Comparison of ENCODE assay signal across 16 mouse cellular contexts in genomic region chr13:53553192-53553875, GRCm38 (mm10).
DNase-seq lines count a peak whose midpoint lies in the region; ATAC-seq and TF ChIP-seq lines count a peak whose summit lies in the region.
"Had no signal": no experiment of that assay in that cellular context is flagged by ENCODE, and none has a peak within 500 bp of the region (broad histone marks: within the 10 kb centered on the region; RNA-seq: fewer than 3 reads in every experiment).

No protein-coding gene starts in this region.

- 75% methylated on average over 13 of the region's 13 CpGs for WGBS in hindbrain, embryonic 10.5 days
- WGBS in hindbrain, embryonic 12.5 days, result 74% methylated on average over 13 of the region's 13 CpGs
- 55% methylated on average over 13 of the region's 13 CpGs for WGBS in embryonic facial prominence, embryonic 12.5 days
- 56% methylated on average over 13 of the region's 13 CpGs for WGBS in midbrain, embryonic 13.5 days
- WGBS in heart, adult 2 months, result 62% methylated on average over 13 of the region's 13 CpGs

- no peak for TF ChIP-seq CTCF in heart, adult 2 months (IDR thresholded peaks at IDR 0.05)

- H3K36me3 ChIP-seq in hindbrain, embryonic 10.5 days, result no peaks in the 10 kb centered on the region
- H3K36me3 ChIP-seq in hindbrain, embryonic 12.5 days, result no peaks in the 10 kb centered on the region
- H3K36me3 ChIP-seq in embryonic facial prominence, embryonic 12.5 days, result no peaks in the 10 kb centered on the region
- H3K36me3 ChIP-seq in midbrain, embryonic 13.5 days, result no peaks in the 10 kb centered on the region
- H3K36me3 ChIP-seq in heart, adult 2 months (ENCODE audit: control insufficient read depth, insufficient read depth, low read length), result no peaks in the 10 kb centered on the region
- H3K36me3 ChIP-seq: liver, embryonic 15.5 days had no signal

- H3K4me3 ChIP-seq in hindbrain, embryonic 10.5 days, result no peak overlapping the region
- no peak overlapping the region for H3K4me3 ChIP-seq in hindbrain, embryonic 12.5 days
- no peak overlapping the region for H3K4me3 ChIP-seq in embryonic facial prominence, embryonic 12.5 days
- no peak overlapping the region for H3K4me3 ChIP-seq in midbrain, embryonic 13.5 days (replicated peaks)
- H3K4me3 ChIP-seq in heart, adult 2 months, result no peak overlapping the region
- H3K4me3 ChIP-seq: liver, embryonic 15.5 days had no signal

- TF ChIP-seq EP300 in heart, adult 2 months (IDR thresholded peaks at IDR 0.05; ENCODE audit: insufficient read depth, low read depth, low read length), result no peak

- no peak for ATAC-seq in hindbrain, embryonic 12.5 days (ENCODE audit: low FRiP score)
- no peak for ATAC-seq in embryonic facial prominence, embryonic 12.5 days (ENCODE audit: insufficient number of reproducible peaks, insufficient read depth, low FRiP score, low TSS enrichment)
- peak; percentile 59 for ATAC-seq in midbrain, embryonic 13.5 days
- ATAC-seq: intestine, embryonic 16.5 days had no signal

- peaks cover 51% of the 10 kb centered on the region for H3K27me3 ChIP-seq in hindbrain, embryonic 10.5 days (ENCODE audit: insufficient read depth, poor library complexity, severe bottlenecking)
- H3K27me3 ChIP-seq in hindbrain, embryonic 12.5 days, result peaks cover 8% of the 10 kb centered on the region; the same call in 1 of the 2 replicates
- no peaks in the 10 kb centered on the region; the same call in 1 of the 2 replicates for H3K27me3 ChIP-seq in embryonic facial prominence, embryonic 12.5 days
- H3K27me3 ChIP-seq in midbrain, embryonic 13.5 days, result peaks cover 85% of the 10 kb centered on the region
- no peaks in the 10 kb centered on the region for H3K27me3 ChIP-seq in heart, adult 2 months (ENCODE audit: control insufficient read depth, insufficient read depth, low read length)
- H3K27me3 ChIP-seq: liver, embryonic 15.5 days had no signal

- peaks cover 31% of the 10 kb centered on the region for H3K4me1 ChIP-seq in hindbrain, embryonic 10.5 days (replicated peaks)
- H3K4me1 ChIP-seq in hindbrain, embryonic 12.5 days, result peaks cover 16% of the 10 kb centered on the region
- H3K4me1 ChIP-seq in embryonic facial prominence, embryonic 12.5 days, result peaks cover 19% of the 10 kb centered on the region
- H3K4me1 ChIP-seq in midbrain, embryonic 13.5 days (replicated peaks), result peaks cover 19% of the 10 kb centered on the region
- H3K4me1 ChIP-seq in heart, adult 2 months (ENCODE audit: control insufficient read depth, insufficient read depth, low read length), result no peaks in the 10 kb centered on the region
- H3K4me1 ChIP-seq: liver, embryonic 15.5 days had no signal

- intact Hi-C loops in heart, adult 2 months (cut with DNase I), result no loop called here

- H3K27ac ChIP-seq in hindbrain, embryonic 10.5 days, result peak overlapping the region; percentile 57
- no peak overlapping the region for H3K27ac ChIP-seq in hindbrain, embryonic 12.5 days
- H3K27ac ChIP-seq in embryonic facial prominence, embryonic 12.5 days, result peak overlapping the region; percentile 54; the same call in 1 of the 2 replicates
- H3K27ac ChIP-seq in midbrain, embryonic 13.5 days, result no peak overlapping the region
- H3K27ac ChIP-seq in heart, adult 2 months, result no peak overlapping the region
- H3K27ac ChIP-seq: liver, embryonic 15.5 days had no signal

- no peaks in the 10 kb centered on the region for H3K9me3 ChIP-seq in hindbrain, embryonic 10.5 days
- no peaks in the 10 kb centered on the region for H3K9me3 ChIP-seq in hindbrain, embryonic 12.5 days (replicated peaks)
- H3K9me3 ChIP-seq in embryonic facial prominence, embryonic 12.5 days, result no peaks in the 10 kb centered on the region
- H3K9me3 ChIP-seq in midbrain, embryonic 13.5 days, result no peaks in the 10 kb centered on the region; the same call in 1 of the 2 replicates
- H3K9me3 ChIP-seq: liver, embryonic 15.5 days had no signal

- TF ChIP-seq POLR2A in heart, adult 2 months (IDR thresholded peaks at IDR 0.05; ENCODE audit: insufficient read depth, low read depth, low read length), result no peak

- DNase-seq in hindbrain, embryonic 10.5 days (ENCODE audit: low spot score), result no peak
- peak; percentile 67 for DNase-seq in 416B (ENCODE audit: low read depth)
- no peak for DNase-seq in kidney, adult 9 months
- no peak for DNase-seq in heart, adult 2 months
- DNase-seq: cerebellum, adult 11 months; gastrocnemius, postnatal 25 days; heart, postnatal 36 days; kidney, postnatal 25 days; lung, postnatal 14 days; thymus, postnatal 4 days had no signal

- no peak overlapping the region for H3K4me2 ChIP-seq in hindbrain, embryonic 12.5 days (replicated peaks)
- no peak overlapping the region for H3K4me2 ChIP-seq in embryonic facial prominence, embryonic 12.5 days (replicated peaks)
- H3K4me2 ChIP-seq in midbrain, embryonic 13.5 days (replicated peaks), result peak overlapping the region; percentile 34; the same call in 1 of the 2 replicates
- H3K4me2 ChIP-seq: heart, embryonic 11.5 days; liver, embryonic 15.5 days had no signal

- no peaks in the 10 kb centered on the region for H3K79me2 ChIP-seq in heart, adult 2 months (replicated peaks; ENCODE audit: control insufficient read depth, insufficient read depth, low read length)

- H3K9ac ChIP-seq in hindbrain, embryonic 12.5 days, result no peak overlapping the region
- no peak overlapping the region for H3K9ac ChIP-seq in embryonic facial prominence, embryonic 12.5 days
- no peak overlapping the region for H3K9ac ChIP-seq in midbrain, embryonic 13.5 days (replicated peaks)
- H3K9ac ChIP-seq in heart, adult 2 months (ENCODE audit: low read depth, low read length), result no peak overlapping the region
- H3K9ac ChIP-seq: liver, embryonic 15.5 days had no signal

Comparison
In these comparisons a context has a peak if more than half of its experiments do, and no peak if none do; other contexts are left out.
1. H3K27ac ChIP-seq: peak in hindbrain, embryonic 10.5 days (single experiment) and embryonic facial prominence, embryonic 12.5 days (single experiment); none in hindbrain, embryonic 12.5 days (single experiment), midbrain, embryonic 13.5 days (single experiment) and heart, adult 2 months (single experiment).